Mouse (Mus musculus) megakaryocyte, embryonic 14.5 days (primary cell): ENCODE measurements at regions not wholly inside any gene's neighbourhood (a gene's known extent, or its start where the extent isn't known, plus 50 kb on each side); places are given as distances from the start of the nearest gene placed in this dataset.

Experiments
- FLI1 ChIP-seq: IDR thresholded peaks from 2 replicates; pipeline ENCODE4 v1.6.1; 2012; ENCODE audit warnings: low read length, inconsistent platforms, mixed read lengths
- GATA1 ChIP-seq: IDR thresholded peaks from 3 replicates; pipeline ENCODE4 v1.6.1; 2012; ENCODE audit warnings: mixed read lengths, low read length, inconsistent platforms, borderline replicate concordance

- TF ChIP-seq GATA1 (no peak), FLI1 (no peak)
These were observed 133.9 kb upstream of the Tfap2d start for GRCm38 (mm10) chr1:18968935-18969334.
